Mouse (Mus musculus) testis, adult 2 months (tissue): ENCODE measurements around the gene Pla2g12a.

Experiments
- CTCF ChIP-seq: fragments of 200-500 bp; IDR thresholded peaks from 2 replicates; pipeline ENCODE4 v1.5.1; 2012; ENCODE audit warnings: low read depth, mild to moderate bottlenecking, inconsistent platforms, low read length, moderate library complexity; ENCODE audit not compliant: control insufficient read depth, insufficient read depth, insufficient replicate concordance
- POLR2A ChIP-seq: fragments of 200-500 bp; IDR thresholded peaks from 2 replicates; pipeline ENCODE4 v1.6.1; 2012; ENCODE audit warnings: low read depth, mild to moderate bottlenecking, inconsistent platforms, low read length, moderate library complexity; ENCODE audit not compliant: control insufficient read depth

GRCm38 (mm10) chr3:129892003-129892402, 13.6 kb downstream of the Pla2g12a start:
- no peak for TF ChIP-seq POLR2A
- no peak for TF ChIP-seq CTCF
